ENCODE assay signal across 7 mouse cellular contexts in the genomic region with DNA sequence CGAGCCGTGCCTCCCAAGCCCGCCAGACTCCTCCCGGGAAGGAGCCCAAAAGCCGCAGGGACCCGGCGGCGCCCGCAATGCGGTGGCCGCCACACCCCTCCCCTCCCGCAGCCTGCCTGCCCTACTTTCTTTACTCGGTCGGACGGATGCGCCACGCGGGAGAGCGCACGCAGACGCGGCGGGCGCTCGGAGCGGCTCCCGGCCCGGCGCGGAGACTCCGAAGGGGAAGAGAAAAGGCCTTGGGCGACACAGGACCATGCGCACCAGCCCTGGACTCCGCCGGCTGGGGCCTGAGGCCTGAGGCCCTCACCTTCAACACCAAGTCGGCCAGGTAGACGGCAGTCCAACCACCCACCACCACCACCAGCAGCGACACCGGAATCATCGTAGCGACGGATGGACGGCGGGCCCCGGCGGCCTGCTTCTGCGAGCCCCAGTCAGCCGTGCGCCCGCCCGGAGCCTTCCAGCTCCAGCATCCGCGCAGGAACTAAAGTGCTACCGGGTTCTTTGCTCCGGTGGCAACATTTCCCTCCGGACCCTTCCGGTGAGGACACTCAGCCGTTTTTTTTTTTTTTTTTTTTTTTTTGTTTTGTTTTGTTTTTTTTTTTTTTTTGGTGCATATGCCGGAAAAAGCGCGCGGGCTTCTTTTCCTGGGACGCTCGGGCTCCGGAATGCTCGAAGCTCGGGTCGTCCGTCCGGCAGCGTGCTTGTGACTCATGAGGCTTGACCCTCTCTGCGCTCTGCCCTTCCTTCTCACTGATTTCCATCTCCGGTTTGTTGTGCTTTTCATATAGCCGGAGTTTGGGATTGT. TPM values are rescaled to one million over a fixed set of nuclear protein-coding genes. Genes with fewer than 3 reads are reported as not detected.
DNase-seq lines count a peak whose midpoint lies in the region; ATAC-seq lines count a peak whose summit lies in the region.

Gene Mbtps2 (minus strand): TSS at position 530 of the 811 bp plus-strand sequence.

- no peaks in the 10 kb centered on the region for H3K36me3 ChIP-seq in intestine, embryonic 16.5 days (ENCODE audit: control insufficient read depth, insufficient read depth, low read length)
- H3K36me3 ChIP-seq in limb, embryonic 13.5 days, result no peaks in the 10 kb centered on the region
- no peaks in the 10 kb centered on the region for H3K36me3 ChIP-seq in midbrain, embryonic 15.5 days (replicated peaks)

- intact Hi-C loops in gastrocnemius, postnatal 36 days (cut with DNase I), result loop anchor here (10.0 kb wide), 1 partner anchor 104 kb away; the partner anchor contains the start of gene Sms

- peak; percentile 85 for ATAC-seq in intestine, embryonic 16.5 days
- peak; percentile 85 for ATAC-seq in limb, embryonic 13.5 days (ENCODE audit: low FRiP score, low read depth)
- peak; percentile 90 for ATAC-seq in midbrain, embryonic 15.5 days (replicated peaks)

- peak within 1 kb of the TSS; percentile 43 for H3K4me2 ChIP-seq in intestine, embryonic 16.5 days (ENCODE audit: low read depth, low read length)
- peak within 1 kb of the TSS; percentile 58 for H3K4me2 ChIP-seq in limb, embryonic 13.5 days (replicated peaks)
- H3K4me2 ChIP-seq in midbrain, embryonic 15.5 days, result peak within 1 kb of the TSS; percentile 49

- peak within 1 kb of the TSS; percentile 90 for H3K27ac ChIP-seq in intestine, embryonic 16.5 days (ENCODE audit: low read length)
- peak within 1 kb of the TSS; percentile 91 for H3K27ac ChIP-seq in limb, embryonic 13.5 days
- H3K27ac ChIP-seq in midbrain, embryonic 15.5 days, result peak within 1 kb of the TSS; percentile 87

- H3K4me3 ChIP-seq in intestine, embryonic 16.5 days (ENCODE audit: low read length), result peak within 1 kb of the TSS; percentile 67
- peak within 1 kb of the TSS; percentile 60 for H3K4me3 ChIP-seq in limb, embryonic 13.5 days
- H3K4me3 ChIP-seq in midbrain, embryonic 15.5 days, result peak within 1 kb of the TSS; percentile 64

- H3K4me1 ChIP-seq in intestine, embryonic 16.5 days (ENCODE audit: control insufficient read depth, insufficient read depth, low read length), result no peaks in the 10 kb centered on the region; the same call in 1 of the 2 replicates
- peaks cover 5% of the 10 kb centered on the region; the same call in 1 of the 2 replicates for H3K4me1 ChIP-seq in limb, embryonic 13.5 days
- peaks cover 10% of the 10 kb centered on the region; the same call in 1 of the 2 replicates for H3K4me1 ChIP-seq in midbrain, embryonic 15.5 days

- peak; percentile 71 to 87 for DNase-seq in adrenal gland, adult (ENCODE audit: inconsistent age in 2 of 2, low spot score in 1 of 2)
- DNase-seq in embryo, embryonic 10 days (ENCODE audit: low spot score), result peak; percentile 68
- DNase-seq in gastrocnemius, postnatal 36 days, result peak; percentile 34 to 65
- peak; percentile 29 to 52 for DNase-seq in spleen, adult 18-20 months

- no peaks in the 10 kb centered on the region for H3K9me3 ChIP-seq in intestine, embryonic 16.5 days (ENCODE audit: control insufficient read depth, low read length)
- H3K9me3 ChIP-seq in limb, embryonic 13.5 days, result no peaks in the 10 kb centered on the region
- H3K9me3 ChIP-seq in midbrain, embryonic 15.5 days, result no peaks in the 10 kb centered on the region

- H3K9ac ChIP-seq in intestine, embryonic 16.5 days (ENCODE audit: low read depth, low read length), result peak within 1 kb of the TSS; percentile 83
- H3K9ac ChIP-seq in limb, embryonic 13.5 days, result peak within 1 kb of the TSS; percentile 81
- peak within 1 kb of the TSS; percentile 63 for H3K9ac ChIP-seq in midbrain, embryonic 15.5 days

- H3K27me3 ChIP-seq in intestine, embryonic 16.5 days (replicated peaks; ENCODE audit: control insufficient read depth, insufficient read depth, low read length), result no peaks in the 10 kb centered on the region
- H3K27me3 ChIP-seq in limb, embryonic 13.5 days, result no peaks in the 10 kb centered on the region
- no peaks in the 10 kb centered on the region for H3K27me3 ChIP-seq in midbrain, embryonic 15.5 days (replicated peaks)

- 15% methylated on average over 72 of the region's 74 CpGs for WGBS in intestine, embryonic 16.5 days
- WGBS in limb, embryonic 13.5 days, result 12% methylated on average over 51 of the region's 74 CpGs
- 25% methylated on average over 55 of the region's 74 CpGs for WGBS in midbrain, embryonic 15.5 days

RNA-seq across cellular contexts. Expression of gene Mbtps2, which starts in this region (rescaled TPM):
- 10 to 100 TPM; 12.6 to 14.2 TPM for total RNA-seq in gastrocnemius, postnatal 36 days (2021)
- polyA plus RNA-seq in intestine, embryonic 16.5 days (2015; fragmentation: Nextera tagmentation; extraction: Ambion mirVana), result 16.8 and 17.9 TPM in 2 replicates
- polyA plus RNA-seq in limb, embryonic 13.5 days (2015; fragmentation: Nextera tagmentation; extraction: Ambion mirVana), result 23.9 and 25.7 TPM in 2 replicates
- polyA plus RNA-seq in midbrain, embryonic 15.5 days (2015; fragmentation: Nextera tagmentation; extraction: Ambion mirVana), result 29.0 and 29.3 TPM in 2 replicates

Comparison
In these comparisons a context has a peak if more than half of its experiments do, and no peak if none do; other contexts are left out.
1. Peak in every context shown above with its lines: DNase-seq, ATAC-seq, H3K4me3 ChIP-seq and H3K27ac ChIP-seq.